ENCODE assay signal across 11 mouse cellular contexts in the genomic region with DNA sequence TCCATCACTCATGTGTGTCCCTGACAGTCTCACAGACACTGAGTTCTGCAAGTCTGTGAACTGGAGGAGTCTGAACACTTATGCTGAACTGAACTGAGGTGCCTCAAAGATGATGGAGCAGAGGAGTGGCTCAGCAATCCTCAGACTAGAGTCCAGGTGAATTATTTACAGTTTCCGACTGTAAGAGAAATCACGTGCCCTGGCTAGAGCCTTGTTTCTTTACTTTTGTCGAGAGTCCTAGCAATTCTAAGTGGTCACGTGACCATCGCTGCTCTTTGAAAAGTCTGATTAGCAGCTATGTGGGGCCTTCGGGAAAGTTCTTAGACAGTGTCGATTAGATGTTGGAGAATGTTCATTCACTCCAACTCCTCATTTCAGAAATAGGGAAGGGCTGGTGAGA. TPM values are rescaled to one million over a fixed set of nuclear protein-coding genes. Genes with fewer than 3 reads are reported as not detected.
DNase-seq lines count a peak whose midpoint lies in the region; ATAC-seq and TF ChIP-seq lines count a peak whose summit lies in the region.
"Had no signal": no experiment of that assay in that cellular context is flagged by ENCODE, and none has a peak within 500 bp of the region (broad histone marks: within the 10 kb centered on the region; RNA-seq: fewer than 3 reads in every experiment).

No protein-coding gene starts in this region.

- intact Hi-C loops in heart, postnatal 25 days (cut with DNase I), result loop anchor here (2.0 kb wide), 1 partner anchor 41 kb away; no protein-coding TSS in a partner anchor

- H3K4me3 ChIP-seq in forebrain, embryonic 10.5 days, result no peak overlapping the region
- no peak overlapping the region for H3K4me3 ChIP-seq in forebrain, postnatal 0 days (ENCODE audit: low read depth, low read length)
- H3K4me3 ChIP-seq in liver, embryonic 15.5 days (replicated peaks), result no peak overlapping the region
- no peak overlapping the region for H3K4me3 ChIP-seq in stomach, embryonic 14.5 days (ENCODE audit: low read depth, low read length)
- H3K4me3 ChIP-seq: neural tube, embryonic 13.5 days had no signal

- no peak for TF ChIP-seq CTCF in forebrain, postnatal 0 days (IDR thresholded peaks at IDR 0.05; ENCODE audit: low read depth)

- no peaks in the 10 kb centered on the region for H3K9me3 ChIP-seq in forebrain, embryonic 10.5 days
- H3K9me3 ChIP-seq in forebrain, postnatal 0 days (ENCODE audit: low read length), result no peaks in the 10 kb centered on the region
- no peaks in the 10 kb centered on the region for H3K9me3 ChIP-seq in liver, embryonic 15.5 days (replicated peaks)
- H3K9me3 ChIP-seq in stomach, embryonic 14.5 days (ENCODE audit: control insufficient read depth, low read depth, low read length), result no peaks in the 10 kb centered on the region
- H3K9me3 ChIP-seq: neural tube, embryonic 13.5 days had no signal

- no peak overlapping the region for H3K9ac ChIP-seq in forebrain, postnatal 0 days
- H3K9ac ChIP-seq in liver, embryonic 15.5 days, result no peak overlapping the region
- no peak overlapping the region for H3K9ac ChIP-seq in stomach, embryonic 14.5 days (replicated peaks; ENCODE audit: low read depth, low read length)
- H3K9ac ChIP-seq: neural tube, embryonic 13.5 days had no signal

- peaks cover under 1% of the 10 kb centered on the region for H3K36me3 ChIP-seq in forebrain, embryonic 10.5 days (replicated peaks)
- H3K36me3 ChIP-seq in forebrain, postnatal 0 days (ENCODE audit: insufficient read depth), result 0 out of 2 replicates have a peak, but pooled peaks cover 1% of the 10 kb centered on the region
- no peaks in the 10 kb centered on the region; the same call in 1 of the 2 replicates for H3K36me3 ChIP-seq in liver, embryonic 15.5 days (replicated peaks)
- H3K36me3 ChIP-seq in stomach, embryonic 14.5 days (ENCODE audit: control insufficient read depth, insufficient read depth, low read length), result peaks cover under 1% of the 10 kb centered on the region; the same call in 1 of the 2 replicates

- peaks cover 3% of the 10 kb centered on the region; the same call in 1 of the 2 replicates for H3K27me3 ChIP-seq in forebrain, embryonic 10.5 days (ENCODE audit: poor library complexity, severe bottlenecking)
- no peaks in the 10 kb centered on the region for H3K27me3 ChIP-seq in forebrain, postnatal 0 days (ENCODE audit: insufficient read depth, low read length)
- H3K27me3 ChIP-seq in liver, embryonic 15.5 days, result peaks cover 4% of the 10 kb centered on the region; the same call in 1 of the 2 replicates
- no peaks in the 10 kb centered on the region for H3K27me3 ChIP-seq in stomach, embryonic 14.5 days (ENCODE audit: control insufficient read depth, insufficient read depth, low read length)
- H3K27me3 ChIP-seq: neural tube, embryonic 13.5 days had no signal

- H3K4me1 ChIP-seq in forebrain, embryonic 10.5 days, result peaks cover 39% of the 10 kb centered on the region
- peaks cover 7% of the 10 kb centered on the region for H3K4me1 ChIP-seq in forebrain, postnatal 0 days (ENCODE audit: insufficient read depth)
- peaks cover 37% of the 10 kb centered on the region for H3K4me1 ChIP-seq in liver, embryonic 15.5 days (replicated peaks)
- peaks cover 29% of the 10 kb centered on the region for H3K4me1 ChIP-seq in stomach, embryonic 14.5 days (ENCODE audit: control insufficient read depth, insufficient read depth, low read length)

- DNase-seq in forebrain, embryonic 10.5 days (ENCODE audit: extremely low spot score, low spot score), result no peak
- DNase-seq in forebrain, postnatal 0 days, result no peak
- DNase-seq in kidney, adult 8-10 months, result peak; percentile 83 to 90
- no peak for DNase-seq in heart, postnatal 25 days (ENCODE audit: low spot score)
- no peak for DNase-seq in cerebellum, postnatal 10 days
- no peak for DNase-seq in thymus, postnatal 14 days
- DNase-seq: heart, postnatal 14 days; layer of hippocampus, postnatal 36 days had no signal

- H3K4me2 ChIP-seq in forebrain, postnatal 0 days (ENCODE audit: low read depth), result no peak overlapping the region
- peak overlapping the region; percentile 23 for H3K4me2 ChIP-seq in liver, embryonic 15.5 days
- H3K4me2 ChIP-seq in stomach, embryonic 14.5 days (replicated peaks; ENCODE audit: low read depth, low read length), result no peak overlapping the region
- H3K4me2 ChIP-seq: neural tube, embryonic 13.5 days had no signal

- ATAC-seq in forebrain, postnatal 0 days, result no peak
- ATAC-seq in liver, embryonic 15.5 days (ENCODE audit: insufficient read depth), result no peak
- peak; percentile 25; the same call in 1 of the 2 replicates for ATAC-seq in stomach, embryonic 14.5 days (ENCODE audit: insufficient number of reproducible peaks, insufficient read depth, low FRiP score, low read depth)

- H3K27ac ChIP-seq in forebrain, embryonic 10.5 days, result peak overlapping the region; percentile 81
- no peak overlapping the region for H3K27ac ChIP-seq in forebrain, postnatal 0 days (ENCODE audit: low read depth, low read length)
- H3K27ac ChIP-seq in liver, embryonic 15.5 days (replicated peaks), result peak overlapping the region; percentile 71
- H3K27ac ChIP-seq in stomach, embryonic 14.5 days (ENCODE audit: low read length), result peak overlapping the region; percentile 56; the same call in 1 of the 2 replicates
- H3K27ac ChIP-seq: neural tube, embryonic 13.5 days had no signal

- 76% methylated on average over 7 of the region's 7 CpGs for WGBS in forebrain, embryonic 10.5 days
- WGBS in forebrain, postnatal 0 days, result 53% methylated on average over 7 of the region's 7 CpGs
- 46% methylated on average over 7 of the region's 7 CpGs for WGBS in liver, embryonic 15.5 days (ENCODE audit: insufficient replicate concordance)
- WGBS in stomach, embryonic 14.5 days, result 31% methylated on average over 7 of the region's 7 CpGs

RNA-seq across cellular contexts. Expression of a gene that starts 1.2 kb away (rescaled TPM):
- 57.9 and 59.5 TPM in 2 replicates for polyA plus RNA-seq in forebrain, embryonic 10.5 days (2016; fragmentation: Nextera tagmentation; extraction: Ambion mirVana)
- 88.0 and 167 TPM in 2 replicates for total RNA-seq in forebrain, postnatal 0 days (2014; rRNA removed)
- polyA plus RNA-seq in forebrain, postnatal 0 days (2015; fragmentation: Nextera tagmentation; extraction: Ambion mirVana), result 105 and 110 TPM in 2 replicates
- 27.1 and 29.7 TPM in 2 replicates for polyA plus RNA-seq in liver, embryonic 15.5 days (2015; fragmentation: Nextera tagmentation; extraction: Ambion mirVana)
- 65.0 and 67.6 TPM in 2 replicates for polyA plus RNA-seq in stomach, embryonic 14.5 days (2014; fragmentation: Nextera tagmentation; extraction: Ambion mirVana)
- 10 to 100 TPM; 22.2 to 26.8 TPM for total RNA-seq in heart, postnatal 25 days (2021)

RNA-seq across cellular contexts. Expression of a gene that starts 2.8 kb away (rescaled TPM):
- 2.0 and 3.0 TPM in 2 replicates for polyA plus RNA-seq in forebrain, embryonic 10.5 days (2016; fragmentation: Nextera tagmentation; extraction: Ambion mirVana)
- 3.6 and 10.5 TPM in 2 replicates for total RNA-seq in forebrain, postnatal 0 days (2014; rRNA removed)
- 10.0 and 10.7 TPM in 2 replicates for polyA plus RNA-seq in forebrain, postnatal 0 days (2015; fragmentation: Nextera tagmentation; extraction: Ambion mirVana)
- 5.0 TPM in 1 of 2 replicates, not detected in the other for polyA plus RNA-seq in liver, embryonic 15.5 days (2015; fragmentation: Nextera tagmentation; extraction: Ambion mirVana)
- polyA plus RNA-seq in stomach, embryonic 14.5 days (2014; fragmentation: Nextera tagmentation; extraction: Ambion mirVana), result 7.0 and 19.1 TPM in 2 replicates
- 1 to 10 TPM; 1.4 to 2.5 TPM for total RNA-seq in heart, postnatal 25 days (2021)

RNA-seq across cellular contexts. Expression of a gene that starts 14.3 kb away (rescaled TPM):
- 19.6 and 22.7 TPM in 2 replicates for polyA plus RNA-seq in forebrain, embryonic 10.5 days (2016; fragmentation: Nextera tagmentation; extraction: Ambion mirVana)
- 11.8 and 14.0 TPM in 2 replicates for total RNA-seq in forebrain, postnatal 0 days (2014; rRNA removed)
- polyA plus RNA-seq in forebrain, postnatal 0 days (2015; fragmentation: Nextera tagmentation; extraction: Ambion mirVana), result 8.0 and 16.5 TPM in 2 replicates
- 55.0 and 63.3 TPM in 2 replicates for polyA plus RNA-seq in liver, embryonic 15.5 days (2015; fragmentation: Nextera tagmentation; extraction: Ambion mirVana)
- polyA plus RNA-seq in stomach, embryonic 14.5 days (2014; fragmentation: Nextera tagmentation; extraction: Ambion mirVana), result 104 and 120 TPM in 2 replicates
- 10 to 100 TPM; 19.7 to 22.4 TPM for total RNA-seq in heart, postnatal 25 days (2021)

RNA-seq across cellular contexts. Expression of a gene that starts 15.6 kb away (rescaled TPM):
- not detected in 2 replicates for polyA plus RNA-seq in forebrain, embryonic 10.5 days (2016; fragmentation: Nextera tagmentation; extraction: Ambion mirVana)
- not detected in 2 replicates for total RNA-seq in forebrain, postnatal 0 days (2014; rRNA removed)
- not detected in 2 replicates for polyA plus RNA-seq in forebrain, postnatal 0 days (2015; fragmentation: Nextera tagmentation; extraction: Ambion mirVana)
- polyA plus RNA-seq in liver, embryonic 15.5 days (2015; fragmentation: Nextera tagmentation; extraction: Ambion mirVana), result not detected in 2 replicates
- polyA plus RNA-seq in stomach, embryonic 14.5 days (2014; fragmentation: Nextera tagmentation; extraction: Ambion mirVana), result not detected in 2 replicates
- not detected for total RNA-seq in heart, postnatal 25 days (2021)
- total RNA-seq: heart, postnatal 14 days; layer of hippocampus, postnatal 36 days had no signal
- polyA plus RNA-seq: neural tube, embryonic 13.5 days had no signal

RNA-seq across cellular contexts. Expression of a gene that starts 28.0 kb away (rescaled TPM):
- 3.1 and 4.8 TPM in 2 replicates for polyA plus RNA-seq in forebrain, embryonic 10.5 days (2016; fragmentation: Nextera tagmentation; extraction: Ambion mirVana)
- total RNA-seq in forebrain, postnatal 0 days (2014; rRNA removed), result 21.7 and 23.9 TPM in 2 replicates
- polyA plus RNA-seq in forebrain, postnatal 0 days (2015; fragmentation: Nextera tagmentation; extraction: Ambion mirVana), result 10.9 and 17.6 TPM in 2 replicates
- 2.2 and 6.2 TPM in 2 replicates for polyA plus RNA-seq in liver, embryonic 15.5 days (2015; fragmentation: Nextera tagmentation; extraction: Ambion mirVana)
- 8.8 and 17.9 TPM in 2 replicates for polyA plus RNA-seq in stomach, embryonic 14.5 days (2014; fragmentation: Nextera tagmentation; extraction: Ambion mirVana)
- total RNA-seq in heart, postnatal 25 days (2021), result 10 to 100 TPM; 14.4 to 21.9 TPM

Comparison
In these comparisons a context has a peak if more than half of its experiments do, and no peak if none do; other contexts are left out.
1. DNase-seq: peak in kidney, adult 8-10 months (2 of 2); none in forebrain, embryonic 10.5 days (single experiment), forebrain, postnatal 0 days (single experiment), heart, postnatal 25 days (single experiment), cerebellum, postnatal 10 days (0 of 2) and thymus, postnatal 14 days (single experiment).